Mouse (Mus musculus) layer of hippocampus, postnatal 25 days (tissue): ENCODE results near the gene Gm10273. TPM values are rescaled to one million over a fixed set of nuclear protein-coding genes. Genes with fewer than 3 reads are reported as not detected.

ENCODE experiments used
- total RNA-seq, 2 experiments: library from RNA; stranded (reverse); gene quantifications; 2 replicates each; pipeline ENCODE4 v1.2.3; 2021

The Gm10273 gene
- total RNA-seq, 2 experiments from 2014 or later = 36.5 to 39.6 TPM

Other genes starting within 250 kb of the Gm10273 start
- 1 to 10 TPM; 7.8 to 8.2 TPM for gene Sept10, start 173.8 kb upstream of the Gm10273 start, total RNA-seq
- gene Sowahc, start 173.7 kb upstream of the Gm10273 start, total RNA-seq = 1 to 10 TPM; 7.7 to 8.4 TPM
- 10 to 100 TPM; 41.8 to 47.2 TPM for gene P4ha1, start 72.3 kb upstream of the Gm10273 start, total RNA-seq
- not detected for gene Pla2g12b, start 8.0 kb downstream of the Gm10273 start, total RNA-seq
- under 1 TPM in 1 of 2 experiments, not detected in 1; 0.16 TPM for gene Oit3, start 46.1 kb downstream of the Gm10273 start, total RNA-seq
- not detected for gene Gm10322, start 220.4 kb downstream of the Gm10273 start, total RNA-seq
- 10 to 100 TPM; 47.4 to 54.5 TPM for gene Mcu, start 221.1 kb downstream of the Gm10273 start, total RNA-seq